Mouse (Mus musculus): ENCODE data around the gene H3f3b. TPM values are rescaled to one million over a fixed set of nuclear protein-coding genes. Genes with fewer than 3 reads are reported as not detected.
"Not testable (repeated sequence)": the region's sequence is repeated elsewhere in the genome, so short reads cannot be mapped to it uniquely, and the experiment has no call there.

The H3f3b gene
- total RNA-seq, 2 experiments from 2014 or later, result 338 to 393 TPM

DNA sequence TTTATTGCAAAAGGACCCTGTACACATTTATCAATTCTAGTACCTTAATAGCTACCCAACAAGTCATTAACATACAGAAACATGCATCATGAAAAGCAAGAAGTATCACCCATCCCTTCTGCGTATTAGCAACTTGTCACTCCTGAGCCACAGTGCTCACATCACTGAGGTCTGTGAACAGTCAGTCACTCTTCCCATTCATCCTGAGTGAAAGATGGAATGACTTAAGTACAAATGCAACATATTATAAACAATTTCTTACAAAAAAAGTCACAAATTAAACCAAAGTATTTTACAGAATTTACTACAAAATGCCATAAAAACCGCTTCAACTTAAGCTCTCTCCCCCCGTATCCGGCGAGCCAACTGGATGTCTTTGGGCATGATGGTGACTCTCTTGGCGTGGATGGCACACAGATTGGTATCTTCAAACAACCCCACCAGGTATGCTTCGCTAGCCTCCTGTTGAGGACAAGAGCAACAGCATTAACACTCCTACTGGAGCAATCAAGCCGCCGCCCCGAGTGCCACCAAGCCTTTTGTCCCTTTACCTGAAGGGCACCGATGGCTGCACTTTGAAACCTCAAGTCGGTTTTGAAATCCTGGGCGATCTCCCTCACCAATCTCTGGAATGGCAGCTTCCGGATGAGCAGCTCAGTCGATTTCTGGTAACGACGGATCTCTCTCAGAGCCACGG is 4.5 kb downstream of the H3f3b start:
- intact Hi-C loops (cut with DNase I), result not testable (repeated sequence)
- DNase-seq, result peak in 1 of 2 experiments; percentile 53

DNA sequence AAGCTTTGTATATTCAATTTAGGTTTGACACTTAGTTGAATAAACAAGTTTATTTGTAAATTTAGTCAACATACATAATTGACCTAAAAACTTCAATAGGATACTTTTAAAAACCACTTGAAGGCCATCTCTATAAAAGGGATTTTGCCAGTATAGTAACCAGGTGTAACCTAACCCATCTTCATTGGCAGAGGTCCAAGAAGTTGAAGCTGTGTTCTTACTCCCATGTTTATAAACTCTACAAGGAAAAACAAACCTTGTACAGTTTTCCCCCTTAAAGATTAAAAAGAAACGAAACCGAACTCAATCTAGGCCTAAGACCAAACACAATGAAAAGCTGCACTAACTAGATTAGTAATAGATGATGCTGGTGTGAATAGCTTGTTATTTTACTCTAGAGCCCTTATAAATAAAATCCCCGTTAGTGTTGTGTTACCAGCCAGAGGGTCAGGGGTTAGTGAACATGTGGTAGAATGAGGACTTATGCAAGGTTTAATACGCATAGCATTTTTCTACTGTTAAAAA is 5.4 kb downstream of the H3f3b start:
- DNase-seq, result no peak

DNA sequence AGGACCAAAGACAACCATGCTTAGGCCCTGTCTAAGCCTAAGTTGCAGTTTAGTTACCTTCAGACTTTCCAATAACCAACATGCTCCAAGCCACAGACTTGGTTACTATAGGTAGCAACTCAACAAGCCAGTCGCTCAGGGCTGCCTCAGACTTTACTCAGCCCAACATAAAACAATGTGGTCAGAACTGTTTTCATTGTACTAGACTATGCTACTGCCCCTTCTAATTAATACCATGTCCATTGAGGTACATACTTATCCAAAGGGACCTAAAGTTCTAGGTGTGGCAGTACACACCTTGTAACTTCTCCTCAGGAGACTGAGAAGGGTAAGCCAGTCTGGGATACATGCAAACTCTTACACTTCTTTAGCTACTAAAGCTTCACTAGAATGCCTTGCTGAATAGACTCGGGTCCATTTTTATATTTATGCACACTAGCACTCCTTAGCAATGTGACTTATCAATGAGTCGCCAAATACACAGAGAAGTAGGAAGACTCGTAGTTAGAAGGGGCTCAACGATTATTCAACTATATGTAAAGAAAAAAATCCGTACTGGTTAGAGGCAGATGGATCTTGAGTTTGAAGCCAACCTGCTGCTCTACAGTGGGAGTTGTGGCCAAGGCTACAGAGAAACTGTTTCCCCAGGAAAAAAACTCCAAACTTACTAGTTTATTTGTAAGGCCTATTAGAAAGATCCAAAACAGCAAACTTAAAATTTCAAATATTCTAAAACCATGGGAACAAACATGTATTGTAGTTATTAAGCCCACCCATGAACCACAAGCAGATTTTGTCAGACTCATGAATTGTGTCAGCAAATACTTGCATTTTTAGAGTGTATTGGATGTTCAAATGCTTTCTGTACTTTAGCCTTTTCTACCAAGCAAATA is 6.2 kb downstream of the H3f3b start:
- intact Hi-C loops (cut with DNase I), result no loop called here
- DNase-seq, result no peak

More for the DNA sequence above, 5.4 kb downstream of the H3f3b start:
- intact Hi-C loops (cut with DNase I), result no loop called here

DNA sequence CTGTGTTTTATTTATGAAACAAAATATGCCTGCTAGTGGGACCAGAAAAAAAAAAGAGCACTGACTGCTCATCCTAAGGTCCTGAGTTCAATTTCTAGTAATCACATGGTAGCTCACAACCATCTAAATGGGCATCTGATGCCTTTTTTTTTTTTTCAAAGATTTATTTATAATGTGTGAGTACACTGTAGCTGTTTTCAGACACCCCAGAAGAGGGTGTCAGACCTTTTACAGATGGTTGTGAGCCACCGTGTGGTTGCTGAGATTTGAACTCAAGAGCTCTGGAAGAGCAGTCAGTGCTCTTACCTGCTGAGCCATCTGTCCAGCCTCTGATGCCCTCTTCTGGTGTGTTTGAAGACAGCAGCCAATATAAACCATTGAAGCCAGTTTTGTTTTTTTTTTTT is 7.2 kb downstream of the H3f3b start:
- no peak for DNase-seq
- intact Hi-C loops (cut with DNase I), result no loop called here

DNA sequence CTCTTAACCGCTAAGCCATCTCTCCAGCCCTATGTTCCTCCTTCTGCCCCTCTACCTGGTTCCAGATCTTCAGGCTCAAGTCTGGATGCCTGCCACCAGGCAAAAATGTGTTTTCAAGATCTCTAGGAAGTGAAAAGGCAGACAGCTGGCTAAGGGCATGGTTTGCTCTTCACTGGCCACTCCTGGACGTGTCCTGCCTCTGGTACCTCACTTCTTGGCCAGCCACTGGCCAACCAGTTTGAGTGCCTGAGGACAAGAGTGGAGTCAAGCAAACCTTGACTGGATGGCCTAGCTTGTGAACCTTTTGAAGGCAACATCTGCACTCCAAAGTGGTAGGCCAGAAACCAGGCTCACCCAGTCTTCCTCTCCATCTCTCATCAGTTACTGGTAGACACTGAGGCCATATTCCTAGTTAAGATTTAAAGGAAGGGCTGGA is 7.8 kb downstream of the H3f3b start:
- intact Hi-C loops (cut with DNase I), result no loop called here
- peak in 1 of 2 experiments; percentile 69 for DNase-seq

DNA sequence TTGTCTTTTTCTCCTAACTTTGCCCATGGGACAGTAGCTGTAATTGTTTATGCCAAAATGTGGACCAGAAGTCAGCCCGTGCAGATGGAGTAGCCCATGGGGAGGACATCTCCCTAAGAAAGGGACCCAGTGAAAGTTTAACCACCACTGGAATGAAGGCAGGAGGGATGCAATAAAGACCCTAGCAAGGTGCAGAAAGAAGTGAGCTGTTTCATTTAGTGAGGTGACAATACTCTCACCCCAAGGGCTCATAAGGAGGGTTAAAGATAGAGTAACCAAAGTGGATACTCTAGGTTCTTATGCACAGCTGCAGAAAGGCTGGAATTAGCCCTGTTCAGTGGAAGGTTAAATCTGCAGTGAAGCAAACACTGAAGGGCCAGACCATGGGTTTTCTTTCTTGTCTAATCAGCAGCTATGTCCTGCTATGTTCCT is 8.4 kb downstream of the H3f3b start:
- DNase-seq, result peak in 1 of 2 experiments; percentile 42
- intact Hi-C loops (cut with DNase I), result no loop called here

DNA sequence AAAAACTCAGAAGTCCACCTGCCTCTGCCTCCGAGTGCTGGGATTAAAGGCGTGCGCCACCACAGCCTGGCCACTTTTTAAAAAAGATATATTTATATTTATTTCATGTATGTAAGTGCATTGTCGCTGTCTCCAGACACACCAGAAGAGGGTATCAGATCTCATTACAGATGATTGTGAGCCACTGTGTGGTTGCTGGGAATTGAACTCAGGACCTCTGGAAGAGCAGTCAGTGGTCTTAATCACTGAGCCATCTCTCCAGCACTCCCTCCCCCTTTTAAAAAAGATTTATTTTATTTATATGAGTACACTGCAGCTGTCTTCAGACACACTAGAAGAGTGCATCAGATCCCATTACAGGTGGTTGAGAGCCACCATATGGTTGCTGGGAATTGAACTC is 8.9 kb downstream of the H3f3b start:
- intact Hi-C loops (cut with DNase I), result not testable (repeated sequence)
- peak in 1 of 2 experiments; percentile 15 for DNase-seq

DNA sequence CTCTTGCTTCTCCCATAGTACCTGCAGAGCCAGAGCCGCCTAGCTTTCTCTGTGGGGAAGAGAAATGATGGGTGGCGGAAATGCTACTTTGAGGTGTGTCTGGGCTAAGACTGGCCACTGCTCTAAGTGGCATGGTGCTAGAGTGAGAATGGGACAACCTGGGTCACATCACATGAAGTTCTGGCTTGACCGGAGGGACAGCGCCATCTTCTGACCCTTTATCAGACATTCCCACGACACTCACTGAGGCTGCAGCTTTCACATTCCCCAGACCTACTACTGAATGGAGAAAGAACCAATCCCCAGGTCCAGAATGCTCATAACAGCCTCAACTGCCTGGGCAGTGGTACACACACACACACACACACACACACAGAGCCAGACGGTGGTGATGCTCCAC is 9.7 kb downstream of the H3f3b start:
- intact Hi-C loops (cut with DNase I), result no loop called here

DNA sequence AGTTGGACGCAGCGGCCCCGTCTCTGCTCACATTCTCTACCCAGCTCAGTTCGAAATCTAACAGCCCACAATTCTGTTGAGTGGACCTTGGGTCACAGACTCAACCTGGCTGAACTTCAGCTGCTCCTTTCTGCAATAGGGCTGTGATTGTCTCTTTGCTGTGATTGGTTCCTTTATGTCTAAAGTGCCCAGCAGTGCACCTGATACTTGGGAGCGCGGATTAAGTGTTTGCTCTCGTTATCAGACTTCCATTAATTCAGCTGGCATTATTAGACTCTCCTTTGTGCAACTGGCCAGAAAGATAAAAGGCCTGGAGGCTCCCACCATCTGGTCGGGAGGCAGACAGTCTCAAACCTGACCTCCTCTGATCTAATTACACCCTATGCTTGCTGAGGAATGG is 12.9 kb downstream of the H3f3b start:
- intact Hi-C loops (cut with DNase I), result loop anchor here (5.0 kb wide), 1 partner anchor 117 kb away; the partner anchor contains the start of gene Trim65
- no peak for DNase-seq

More for the DNA sequence above, 9.7 kb downstream of the H3f3b start:
- peak; percentile 52 to 67 for DNase-seq

DNA sequence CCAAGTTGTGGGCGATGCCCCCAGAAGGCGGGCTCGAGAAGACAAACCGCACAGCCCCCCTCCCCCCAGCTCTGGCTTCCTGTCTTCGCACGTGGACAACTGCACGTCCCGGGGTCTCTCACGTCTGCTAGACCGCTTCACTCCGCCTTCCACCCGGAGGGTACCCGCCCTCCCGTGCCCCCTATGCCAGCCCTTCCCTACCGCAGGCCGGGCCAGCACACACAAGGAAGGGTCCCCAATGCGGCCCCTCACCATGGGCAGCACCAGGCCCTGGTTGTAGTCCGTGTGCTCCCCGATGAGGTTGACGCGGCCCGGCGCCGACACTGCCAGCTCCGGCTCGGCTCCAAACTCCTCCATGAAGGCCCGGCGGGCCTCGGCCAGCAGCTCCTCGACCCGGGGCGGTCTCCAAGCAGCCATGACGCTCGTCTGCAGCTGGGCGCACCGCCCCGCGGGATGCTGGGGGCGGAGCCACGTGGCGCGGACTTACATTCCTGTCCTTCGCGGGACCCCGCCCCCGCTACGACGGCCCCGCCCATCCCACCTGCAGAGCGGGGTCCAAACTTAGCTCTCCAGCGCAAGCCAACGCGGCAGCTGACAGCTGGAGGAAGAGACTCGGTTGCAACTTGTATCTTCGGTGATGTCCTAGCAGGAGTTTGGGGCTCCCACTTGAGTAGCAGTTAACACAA is 15.4 kb downstream of the H3f3b start, which contains the start of gene Galk1:
Gene Galk1 (minus strand): TSS at position 458 of the 686 bp plus-strand sequence.
- DNase-seq, result peak; percentile 92
- intact Hi-C loops (cut with DNase I), result loop anchor here (5.0 kb wide), 1 partner anchor 120 kb away; the partner anchor contains the start of gene Trim65

DNA sequence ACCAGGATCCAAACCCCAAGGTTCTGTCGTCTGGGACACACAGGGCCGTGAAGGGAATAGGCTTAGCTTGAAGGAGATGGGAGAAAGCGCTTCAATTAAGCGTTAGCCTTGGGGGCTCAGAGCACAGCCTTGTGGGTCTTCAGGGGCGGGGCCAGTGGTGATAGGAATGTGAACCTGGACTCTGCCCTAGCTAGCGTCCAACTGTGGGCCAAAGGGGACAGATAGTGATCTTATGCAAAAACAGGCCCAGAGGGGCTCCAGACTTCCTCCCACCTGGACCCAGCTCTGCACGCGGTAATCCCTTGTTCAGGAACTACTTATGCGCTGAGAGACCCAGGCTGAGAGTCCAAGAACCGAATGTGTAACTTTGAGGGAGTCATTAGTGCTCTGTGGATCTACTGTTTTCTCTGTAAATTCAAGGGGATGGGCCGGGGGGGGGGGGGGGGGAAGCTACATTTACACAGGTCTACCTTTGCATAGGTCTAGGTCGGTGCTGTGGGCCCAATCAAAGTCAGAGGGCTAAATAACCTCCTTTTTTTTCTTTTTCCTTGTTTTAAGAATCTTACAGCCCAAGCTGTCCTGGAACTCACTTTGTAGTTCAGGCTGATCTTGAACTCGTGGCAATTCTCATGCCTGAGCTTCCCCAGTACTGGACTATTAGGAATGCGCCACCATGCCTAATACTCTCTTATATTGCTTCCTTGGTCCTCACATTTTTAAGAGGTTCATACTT is 16.1 kb downstream of the H3f3b start:
- DNase-seq, result no peak
- intact Hi-C loops (cut with DNase I), result loop anchor here (5.0 kb wide), 1 partner anchor 121 kb away; the partner anchor contains the start of gene Trim65

DNA sequence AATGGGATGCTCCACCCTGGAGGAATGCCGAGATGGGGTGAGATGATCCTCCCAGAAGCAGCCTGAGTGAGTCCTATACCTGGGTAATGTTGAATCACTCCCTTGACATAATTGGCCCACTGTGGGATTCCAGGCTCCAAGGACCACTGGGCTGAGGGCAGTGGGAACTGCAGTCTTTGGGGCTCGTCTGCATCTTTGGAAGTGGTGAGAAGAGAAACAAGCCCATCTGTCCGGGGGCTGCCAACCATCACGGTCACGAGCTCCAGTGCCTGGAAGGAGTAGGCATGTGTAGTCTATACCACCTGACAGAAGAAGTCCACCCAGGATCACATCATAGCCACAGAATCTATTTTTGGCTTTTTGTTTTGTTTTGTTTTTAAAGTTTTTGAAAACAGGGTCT is 16.8 kb downstream of the H3f3b start:
- intact Hi-C loops (cut with DNase I), result loop anchor here (5.0 kb wide), 1 partner anchor 121 kb away; the partner anchor contains the start of gene Trim65
- DNase-seq, result no peak

DNA sequence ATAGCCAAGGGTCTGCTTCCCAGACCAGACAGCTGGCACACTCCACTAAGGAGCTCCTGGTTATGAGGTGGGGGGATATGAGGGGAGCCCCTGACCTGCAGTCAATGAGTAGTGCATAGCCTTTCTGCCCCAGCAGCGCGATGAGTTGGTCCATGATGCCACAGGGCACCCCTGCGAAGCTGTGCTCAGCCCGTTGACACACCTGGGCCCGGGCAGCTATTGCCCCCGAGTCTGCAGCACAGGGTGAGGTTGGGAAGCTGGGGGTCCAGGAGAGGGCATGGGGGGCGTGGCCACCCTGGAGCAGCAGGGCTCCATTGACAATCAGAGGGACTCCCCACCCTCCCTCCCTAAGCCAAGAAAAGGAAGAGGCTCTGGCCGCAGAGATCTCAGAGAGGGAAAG is 17.6 kb downstream of the H3f3b start:
- intact Hi-C loops (cut with DNase I), result loop anchor here (5.0 kb wide), 1 partner anchor 122 kb away; the partner anchor contains the start of gene Trim65
- no peak for DNase-seq

DNA sequence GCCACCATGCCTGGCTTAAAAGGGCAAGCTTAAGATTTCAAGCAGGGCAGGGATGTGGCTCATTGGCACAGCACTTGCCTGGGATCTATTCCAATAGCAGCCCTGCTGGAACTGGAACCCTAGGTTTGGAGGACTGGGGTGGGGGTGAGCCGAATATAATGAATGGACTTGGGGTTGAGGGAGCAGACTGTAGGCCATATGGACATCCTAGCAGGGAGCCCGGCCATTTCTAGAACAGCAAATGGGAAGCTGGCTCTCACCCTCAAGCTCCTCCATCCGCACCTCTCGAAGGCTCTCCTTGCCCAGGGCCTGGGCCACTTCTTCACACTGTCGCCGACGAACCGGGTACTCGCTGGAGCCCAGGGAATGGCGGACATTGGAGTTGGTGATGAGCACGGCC is 18.1 kb downstream of the H3f3b start:
- no peak for DNase-seq
- intact Hi-C loops (cut with DNase I), result loop anchor here (5.0 kb wide), 1 partner anchor 123 kb away; the partner anchor contains the start of gene Trim65

DNA sequence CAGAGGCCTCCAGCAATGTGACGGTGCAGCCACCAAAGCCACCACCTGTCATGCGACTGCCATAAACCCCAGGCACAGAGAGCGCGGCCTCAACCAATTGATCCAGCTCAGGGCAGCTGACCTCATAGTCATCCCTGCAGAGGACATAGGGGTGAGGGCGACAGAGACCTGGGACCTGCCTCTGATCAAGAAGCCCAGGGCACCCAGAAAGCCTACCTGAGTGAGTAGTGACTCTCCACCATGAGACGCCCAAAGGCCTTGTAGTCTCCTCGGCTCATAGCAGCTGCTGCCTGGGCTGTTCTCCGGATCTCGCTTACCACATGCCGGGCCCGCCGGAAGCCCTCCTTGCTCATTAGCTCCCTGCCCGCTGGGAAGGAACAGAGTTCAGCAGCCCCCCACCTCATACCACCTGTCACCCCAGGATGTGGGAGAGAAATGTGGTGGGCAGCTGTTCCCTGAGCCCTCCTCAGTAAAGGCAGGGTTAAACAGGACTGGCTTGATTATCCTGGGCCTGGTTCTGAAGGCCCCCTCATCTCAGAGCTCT is 18.9 kb downstream of the H3f3b start:
- intact Hi-C loops (cut with DNase I), result no loop called here
- DNase-seq, result no peak

DNA sequence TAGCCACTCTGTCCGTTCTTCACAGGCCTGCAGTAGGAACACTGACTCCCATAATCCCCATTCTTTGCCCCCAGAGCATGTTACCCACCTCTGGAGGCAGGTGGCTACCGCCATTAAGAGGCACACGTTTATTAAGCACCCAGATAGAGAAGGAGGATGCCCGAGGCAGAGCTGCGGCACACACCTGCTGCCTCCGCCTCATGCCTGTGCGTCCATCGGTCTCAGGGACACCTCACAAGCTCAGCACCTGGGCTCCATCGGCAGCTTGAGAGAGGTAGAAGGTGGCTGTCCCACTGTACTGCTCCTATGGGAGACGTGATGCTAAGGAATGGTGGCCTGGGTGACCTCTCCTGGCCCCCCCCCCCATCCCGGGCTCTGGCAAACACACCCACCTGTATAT is 19.4 kb downstream of the H3f3b start:
- intact Hi-C loops (cut with DNase I), result no loop called here
- no peak for DNase-seq

DNA sequence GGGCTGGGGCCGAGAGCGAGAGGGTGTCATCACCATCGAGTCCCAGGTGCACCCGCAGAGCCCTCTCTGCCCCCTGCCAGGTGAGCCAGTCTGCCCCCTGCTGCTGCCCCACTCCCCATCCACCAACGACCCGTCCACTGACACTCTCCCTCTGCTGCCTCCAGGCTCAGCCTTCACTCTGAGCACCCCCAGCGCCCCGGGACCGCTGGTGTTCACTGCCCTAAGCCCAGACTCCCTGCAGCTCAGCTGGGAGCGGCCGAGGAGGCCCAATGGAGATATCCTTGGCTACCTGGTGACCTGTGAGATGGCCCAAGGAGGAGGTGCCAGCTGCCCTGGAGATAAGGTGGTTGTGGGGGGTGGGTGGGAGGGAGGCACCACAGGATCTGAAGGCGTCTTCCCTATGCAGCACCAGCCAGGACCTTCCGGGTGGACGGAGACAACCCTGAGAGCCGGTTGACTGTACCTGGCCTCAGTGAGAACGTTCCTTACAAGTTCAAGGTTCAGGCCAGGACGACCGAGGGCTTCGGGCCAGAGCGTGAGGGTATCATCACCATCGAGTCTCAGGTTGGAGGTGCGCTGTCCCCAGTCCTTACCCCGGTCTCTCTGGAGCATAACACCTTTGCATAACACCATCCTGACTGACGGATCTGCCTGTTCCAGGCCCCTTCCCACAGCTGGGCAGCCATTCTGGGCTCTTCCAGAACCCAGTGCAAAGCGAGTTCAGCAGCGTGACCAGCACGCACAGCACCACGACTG is 20.5 kb downstream of the H3f3b start:
- DNase-seq, result no peak
- intact Hi-C loops (cut with DNase I), result no loop called here

DNA sequence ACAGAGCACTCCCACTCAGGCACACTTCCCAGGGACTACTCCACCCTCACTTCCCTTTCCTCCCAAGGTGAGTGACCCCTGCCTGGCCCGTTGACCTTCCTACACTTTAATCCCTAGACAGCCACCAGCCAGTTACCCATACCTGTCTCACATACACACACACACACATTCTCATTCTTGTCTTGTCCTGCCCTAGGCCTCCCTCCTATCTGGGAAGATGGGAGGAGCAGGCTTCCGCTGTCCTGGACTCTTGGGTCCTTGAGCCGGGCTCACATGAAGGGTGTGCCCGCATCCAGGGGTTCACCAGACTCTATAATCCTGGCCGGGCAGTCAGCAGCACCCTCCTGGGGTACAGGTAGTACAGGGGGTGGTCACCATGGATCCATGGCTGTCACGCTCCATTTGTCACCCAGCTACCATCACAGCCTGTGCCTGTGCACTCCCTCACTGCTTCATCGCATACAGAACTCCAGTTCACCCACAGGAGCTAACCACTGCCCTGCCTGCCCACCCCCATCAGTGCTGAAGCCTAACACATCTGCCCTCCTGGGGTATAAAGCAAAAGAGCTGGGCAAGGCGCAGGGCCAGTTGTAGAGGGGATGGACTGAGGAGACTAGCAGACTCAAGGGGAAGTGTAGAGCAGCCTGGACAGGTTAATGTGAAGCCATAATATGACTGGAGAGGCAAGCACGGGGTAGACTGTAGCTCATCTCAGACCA is 21.9 kb downstream of the H3f3b start:
- intact Hi-C loops (cut with DNase I), result no loop called here
- DNase-seq, result no peak

All from heart, postnatal 10 days (tissue).